Comparison of ENCODE assay signal across 8 mouse cellular contexts in the genomic region with DNA sequence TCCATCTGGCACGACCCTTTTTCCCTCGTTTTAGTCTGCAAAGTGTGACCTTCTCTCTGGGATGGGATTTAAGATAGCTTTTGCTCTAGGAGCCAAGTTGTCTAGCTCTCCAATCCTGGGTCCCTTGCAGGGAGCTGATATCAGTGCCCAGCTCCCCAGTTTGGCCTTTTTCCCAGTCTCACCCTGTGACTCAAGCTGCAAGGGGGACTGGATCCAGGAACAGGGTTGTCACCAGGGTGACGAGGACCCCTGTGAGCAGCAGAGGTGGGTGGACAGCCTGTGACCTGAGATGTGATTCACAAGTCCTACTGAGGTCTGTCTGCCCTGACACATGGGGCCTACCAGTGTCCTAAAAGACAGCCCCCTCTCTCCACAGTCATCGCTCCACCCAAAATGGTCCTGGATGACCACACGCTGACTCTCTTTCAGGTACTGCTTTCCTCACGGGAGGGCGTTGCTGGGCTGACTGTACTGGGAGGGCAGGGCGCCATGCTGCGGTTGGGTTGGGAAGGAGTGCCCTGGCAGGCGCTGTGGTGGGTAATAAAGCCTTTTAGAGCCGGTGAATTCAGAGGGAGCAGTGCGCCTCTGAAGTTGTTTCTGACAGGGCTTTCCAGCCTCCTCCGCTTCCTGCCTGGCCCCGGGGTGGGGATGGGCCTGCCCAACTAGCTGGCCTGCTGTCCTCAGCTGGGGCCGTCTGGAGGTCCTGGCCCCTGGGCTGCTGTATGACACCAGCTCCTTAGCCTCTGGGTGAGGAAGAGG. TPM values are rescaled to one million over a fixed set of nuclear protein-coding genes. Genes with fewer than 3 reads are reported as not detected.
DNase-seq lines count a peak whose midpoint lies in the region; ATAC-seq and TF ChIP-seq lines count a peak whose summit lies in the region.

No protein-coding gene starts in this region.

- H3K27me3 ChIP-seq in liver, embryonic 14.5 days (ENCODE audit: control insufficient read depth, insufficient read depth, low read length) = no peaks in the 10 kb centered on the region
- H3K27me3 ChIP-seq in liver, postnatal 0 days (ENCODE audit: insufficient read depth, low read length) = no peaks in the 10 kb centered on the region
- H3K27me3 ChIP-seq in hindbrain, embryonic 14.5 days (ENCODE audit: control insufficient read depth, insufficient read depth, low read length) = no peaks in the 10 kb centered on the region
- no peaks in the 10 kb centered on the region for H3K27me3 ChIP-seq in neural tube, embryonic 15.5 days (replicated peaks)

- no peak for TF ChIP-seq EP300 in liver, embryonic 14.5 days (IDR thresholded peaks at IDR 0.05; ENCODE audit: low read depth)
- no peak for TF ChIP-seq EP300 in liver, postnatal 0 days (IDR thresholded peaks at IDR 0.05; ENCODE audit: low read depth)

- intact Hi-C loops in left cerebral cortex, postnatal 25 days (cut with DNase I) = no loop called here

- H3K4me3 ChIP-seq in liver, embryonic 14.5 days (ENCODE audit: insufficient read depth in 1 of 2, low read depth in 2 of 2, low read length in 2 of 2) = no peak overlapping the region
- H3K4me3 ChIP-seq in liver, postnatal 0 days (ENCODE audit: low read depth, low read length) = no peak overlapping the region
- H3K4me3 ChIP-seq in hindbrain, embryonic 14.5 days (replicated peaks; ENCODE audit: low read length) = no peak overlapping the region
- no peak overlapping the region for H3K4me3 ChIP-seq in neural tube, embryonic 15.5 days (replicated peaks)

- DNase-seq in adrenal gland, postnatal 10 days = peak; percentile 70
- no peak for DNase-seq in adrenal gland, adult 18-20 months (ENCODE audit: low spot score in 2 of 2)
- no peak for DNase-seq in liver, embryonic 14.5 days (ENCODE audit: low read depth in 3 of 3, low spot score in 3 of 3)
- no peak for DNase-seq in liver, postnatal 0 days
- DNase-seq in hindbrain, embryonic 14.5 days (ENCODE audit: low spot score) = no peak
- DNase-seq in left cerebral cortex, postnatal 25 days (ENCODE audit: low spot score in 2 of 2) = no peak
- no peak for DNase-seq in right cerebral cortex, postnatal 25 days

- no peak overlapping the region for H3K4me2 ChIP-seq in liver, embryonic 14.5 days (ENCODE audit: low read depth)
- H3K4me2 ChIP-seq in liver, postnatal 0 days (ENCODE audit: low read depth, low read length) = no peak overlapping the region
- no peak overlapping the region for H3K4me2 ChIP-seq in hindbrain, embryonic 14.5 days (replicated peaks)
- H3K4me2 ChIP-seq in neural tube, embryonic 15.5 days = no peak overlapping the region

- WGBS in liver, embryonic 14.5 days (ENCODE audit: insufficient replicate concordance) = 75% methylated on average over 15 of the region's 15 CpGs
- 75% methylated on average over 15 of the region's 15 CpGs for WGBS in liver, postnatal 0 days (ENCODE audit: insufficient replicate concordance)
- WGBS in hindbrain, embryonic 14.5 days = 37% methylated on average over 15 of the region's 15 CpGs
- 29% methylated on average over 15 of the region's 15 CpGs for WGBS in neural tube, embryonic 15.5 days

- ATAC-seq in liver, embryonic 14.5 days (ENCODE audit: insufficient read depth) = no peak
- no peak for ATAC-seq in liver, postnatal 0 days
- no peak for ATAC-seq in hindbrain, embryonic 14.5 days (ENCODE audit: low FRiP score)
- no peak; the same call in 1 of the 2 replicates for ATAC-seq in neural tube, embryonic 15.5 days (ENCODE audit: low FRiP score)

- H3K9me3 ChIP-seq in liver, embryonic 14.5 days (ENCODE audit: control insufficient read depth, low read length) = no peaks in the 10 kb centered on the region
- no peaks in the 10 kb centered on the region for H3K9me3 ChIP-seq in liver, postnatal 0 days (ENCODE audit: low read length)
- no peaks in the 10 kb centered on the region for H3K9me3 ChIP-seq in hindbrain, embryonic 14.5 days (ENCODE audit: control insufficient read depth, low read length)
- no peaks in the 10 kb centered on the region for H3K9me3 ChIP-seq in neural tube, embryonic 15.5 days (replicated peaks)

- H3K36me3 ChIP-seq in liver, embryonic 14.5 days (replicated peaks; ENCODE audit: control insufficient read depth, insufficient read depth, low read depth) = no peaks in the 10 kb centered on the region
- H3K36me3 ChIP-seq in liver, postnatal 0 days (replicated peaks; ENCODE audit: insufficient read depth, low read length) = peaks cover 9% of the 10 kb centered on the region; the same call in 1 of the 2 replicates
- H3K36me3 ChIP-seq in hindbrain, embryonic 14.5 days (replicated peaks; ENCODE audit: control insufficient read depth, insufficient read depth) = peaks cover 51% of the 10 kb centered on the region
- H3K36me3 ChIP-seq in neural tube, embryonic 15.5 days = peaks cover 21% of the 10 kb centered on the region

- H3K4me1 ChIP-seq in liver, embryonic 14.5 days (replicated peaks; ENCODE audit: control insufficient read depth in 2 of 2, insufficient read depth in 2 of 2, low read length in 1 of 2) = no peaks in the 10 kb centered on the region; a peak in 1 of 4 replicates
- H3K4me1 ChIP-seq in liver, postnatal 0 days (ENCODE audit: insufficient read depth) = no peaks in the 10 kb centered on the region
- H3K4me1 ChIP-seq in hindbrain, embryonic 14.5 days (replicated peaks; ENCODE audit: control insufficient read depth, insufficient read depth, low read length) = peaks cover 13% of the 10 kb centered on the region; the same call in 1 of the 2 replicates
- peaks cover 16% of the 10 kb centered on the region for H3K4me1 ChIP-seq in neural tube, embryonic 15.5 days

- H3K9ac ChIP-seq in liver, embryonic 14.5 days (replicated peaks) = no peak overlapping the region
- no peak overlapping the region for H3K9ac ChIP-seq in liver, postnatal 0 days (replicated peaks)
- peak overlapping the region; percentile 20; the same call in 1 of the 2 replicates for H3K9ac ChIP-seq in hindbrain, embryonic 14.5 days
- no peak overlapping the region; the same call in 1 of the 2 replicates for H3K9ac ChIP-seq in neural tube, embryonic 15.5 days (replicated peaks)

- no peak overlapping the region for H3K27ac ChIP-seq in liver, embryonic 14.5 days
- H3K27ac ChIP-seq in liver, postnatal 0 days (ENCODE audit: low read depth) = no peak overlapping the region
- H3K27ac ChIP-seq in hindbrain, embryonic 14.5 days = no peak overlapping the region
- H3K27ac ChIP-seq in neural tube, embryonic 15.5 days (replicated peaks) = 0 out of 2 replicates have a peak overlapping the region, but pooled peaks have one; percentile 5

- 0 out of 2 replicates have a peak, but pooled peaks have one; percentile 2 for TF ChIP-seq CTCF in liver, embryonic 14.5 days (IDR thresholded peaks at IDR 0.05; ENCODE audit: low read depth)
- TF ChIP-seq CTCF in liver, postnatal 0 days (IDR thresholded peaks at IDR 0.05; ENCODE audit: low read depth) = no peak

RNA-seq across cellular contexts. Expression of a gene that starts 9.7 kb away (rescaled TPM):
- 10 to 100 TPM; 47.6 to 51.3 TPM for total RNA-seq in adrenal gland, postnatal 10 days (2021)
- total RNA-seq in adrenal gland, adult 18-20 months (2021) = 10 to 100 TPM; 46.3 to 52.8 TPM
- polyA plus RNA-seq in liver, embryonic 14.5 days (2012; rRNA removed) = 64.2 and 78.3 TPM in 2 replicates
- polyA plus RNA-seq in liver, embryonic 14.5 days (2014; fragmentation: Nextera tagmentation; extraction: Ambion mirVana) = 119 and 128 TPM in 2 replicates
- polyA plus RNA-seq in liver, postnatal 0 days (2015; fragmentation: Nextera tagmentation; extraction: Ambion mirVana) = 81.0 and 88.0 TPM in 2 replicates
- 95.7 and 106 TPM in 2 replicates for polyA plus RNA-seq in hindbrain, embryonic 14.5 days (2014; fragmentation: Nextera tagmentation; extraction: Ambion mirVana)
- polyA plus RNA-seq in neural tube, embryonic 15.5 days (2015; fragmentation: Nextera tagmentation; extraction: Ambion mirVana) = 108 and 115 TPM in 2 replicates
- total RNA-seq in left cerebral cortex, postnatal 25 days (2021) = 10 to 100 TPM; 18.0 to 22.7 TPM

RNA-seq across cellular contexts. Expression of a gene that starts 9.8 kb away (rescaled TPM):
- total RNA-seq in adrenal gland, postnatal 10 days (2021) = 10 to 100 TPM; 20.0 to 27.4 TPM
- 10 to 100 TPM; 24.6 to 30.3 TPM for total RNA-seq in adrenal gland, adult 18-20 months (2021)
- polyA plus RNA-seq in liver, embryonic 14.5 days (2012; rRNA removed) = 6.6 and 9.3 TPM in 2 replicates
- polyA plus RNA-seq in liver, embryonic 14.5 days (2014; fragmentation: Nextera tagmentation; extraction: Ambion mirVana) = 6.2 and 8.3 TPM in 2 replicates
- 5.1 and 5.4 TPM in 2 replicates for polyA plus RNA-seq in liver, postnatal 0 days (2015; fragmentation: Nextera tagmentation; extraction: Ambion mirVana)
- 52.7 and 56.5 TPM in 2 replicates for polyA plus RNA-seq in hindbrain, embryonic 14.5 days (2014; fragmentation: Nextera tagmentation; extraction: Ambion mirVana)
- polyA plus RNA-seq in neural tube, embryonic 15.5 days (2015; fragmentation: Nextera tagmentation; extraction: Ambion mirVana) = 76.8 and 81.3 TPM in 2 replicates
- 10 to 100 TPM; 50.4 to 60.0 TPM for total RNA-seq in left cerebral cortex, postnatal 25 days (2021)

RNA-seq across cellular contexts. Expression of a gene that starts 17.4 kb away (rescaled TPM):
- 1 to 10 TPM; 3.8 to 9.5 TPM for total RNA-seq in adrenal gland, postnatal 10 days (2021)
- total RNA-seq in adrenal gland, adult 18-20 months (2021) = 10 to 100 TPM in 1 of 2 experiments, 1 to 10 TPM in 1; 6.6 to 15.5 TPM
- 1.3 and 1.7 TPM in 2 replicates for polyA plus RNA-seq in liver, embryonic 14.5 days (2012; rRNA removed)
- 0.13 TPM in 1 of 2 replicates, not detected in the other for polyA plus RNA-seq in liver, embryonic 14.5 days (2014; fragmentation: Nextera tagmentation; extraction: Ambion mirVana)
- 0.36 and 0.38 TPM in 2 replicates for polyA plus RNA-seq in liver, postnatal 0 days (2015; fragmentation: Nextera tagmentation; extraction: Ambion mirVana)
- polyA plus RNA-seq in hindbrain, embryonic 14.5 days (2014; fragmentation: Nextera tagmentation; extraction: Ambion mirVana) = 124 and 134 TPM in 2 replicates
- 459 and 611 TPM in 2 replicates for polyA plus RNA-seq in neural tube, embryonic 15.5 days (2015; fragmentation: Nextera tagmentation; extraction: Ambion mirVana)
- 10 to 100 TPM; 39.4 to 41.0 TPM for total RNA-seq in left cerebral cortex, postnatal 25 days (2021)

RNA-seq across cellular contexts. Expression of a gene that starts 23.2 kb away (rescaled TPM):
- 10 to 100 TPM; 33.0 to 37.3 TPM for total RNA-seq in adrenal gland, postnatal 10 days (2021)
- 100 to 1,000 TPM in 1 of 2 experiments, 10 to 100 TPM in 1; 27.6 to 104 TPM for total RNA-seq in adrenal gland, adult 18-20 months (2021)
- polyA plus RNA-seq in liver, embryonic 14.5 days (2012; rRNA removed) = 10.4 and 11.3 TPM in 2 replicates
- polyA plus RNA-seq in liver, embryonic 14.5 days (2014; fragmentation: Nextera tagmentation; extraction: Ambion mirVana) = 15.1 and 17.0 TPM in 2 replicates
- polyA plus RNA-seq in liver, postnatal 0 days (2015; fragmentation: Nextera tagmentation; extraction: Ambion mirVana) = 118 and 141 TPM in 2 replicates
- 9.0 and 13.7 TPM in 2 replicates for polyA plus RNA-seq in hindbrain, embryonic 14.5 days (2014; fragmentation: Nextera tagmentation; extraction: Ambion mirVana)
- 9.4 and 18.9 TPM in 2 replicates for polyA plus RNA-seq in neural tube, embryonic 15.5 days (2015; fragmentation: Nextera tagmentation; extraction: Ambion mirVana)
- total RNA-seq in left cerebral cortex, postnatal 25 days (2021) = 1 to 10 TPM; 6.1 to 7.4 TPM

RNA-seq across cellular contexts. Expression of a gene that starts 28.0 kb away (rescaled TPM):
- 10 to 100 TPM in 1 of 2 experiments, 1 to 10 TPM in 1; 9.2 to 17.6 TPM for total RNA-seq in adrenal gland, postnatal 10 days (2021)
- 10 to 100 TPM in 1 of 2 experiments, 1 to 10 TPM in 1; 6.4 to 14.9 TPM for total RNA-seq in adrenal gland, adult 18-20 months (2021)
- 0.20 TPM in 1 of 2 replicates, not detected in the other for polyA plus RNA-seq in liver, embryonic 14.5 days (2012; rRNA removed)
- polyA plus RNA-seq in liver, embryonic 14.5 days (2014; fragmentation: Nextera tagmentation; extraction: Ambion mirVana) = not detected in 2 replicates
- 0.26 and 0.94 TPM in 2 replicates for polyA plus RNA-seq in liver, postnatal 0 days (2015; fragmentation: Nextera tagmentation; extraction: Ambion mirVana)
- 0.64 and 0.90 TPM in 2 replicates for polyA plus RNA-seq in hindbrain, embryonic 14.5 days (2014; fragmentation: Nextera tagmentation; extraction: Ambion mirVana)
- 0.87 and 10.7 TPM in 2 replicates for polyA plus RNA-seq in neural tube, embryonic 15.5 days (2015; fragmentation: Nextera tagmentation; extraction: Ambion mirVana)
- total RNA-seq in left cerebral cortex, postnatal 25 days (2021) = 1 to 10 TPM; 2.6 to 3.7 TPM

Comparison
In these comparisons a context has a peak if more than half of its experiments do, and no peak if none do; other contexts are left out.
1. RNA of a gene that starts 17.4 kb away (polyA plus RNA-seq): 459 to 611 TPM in neural tube, embryonic 15.5 days and 124 to 134 TPM in hindbrain, embryonic 14.5 days; 0.13 to 1.7 TPM in liver, embryonic 14.5 days and 0.36 to 0.38 TPM in liver, postnatal 0 days; every median in the first group is over 10 times any median in the second.